Mouse (Mus musculus) lung, postnatal 0 days (tissue): ENCODE measurements at regions not wholly inside any gene's neighbourhood (a gene's known extent, or its start where the extent isn't known, plus 50 kb on each side); places are given as distances from the start of the nearest gene placed in this dataset.

Experiments
- ATAC-seq: fragments of 200-750 bp; cut with Nextera tagmentation; 2 replicates; pipeline ENCODE4 v1.8.0; 2017; ENCODE audit warnings: moderate library complexity
- DNase-seq: peaks from one replicate; pipeline ENCODE4 v3.0.0-alpha.2; 2016; ENCODE audit warnings: low spot score
- H3K27ac ChIP-seq: fragments of 300-500 bp; sonication (generic); 2 replicates; pipeline ENCODE4 v1.5.1; 2014; ENCODE audit warnings: antibody characterized with exemption, mild to moderate bottlenecking, low read length, mixed read lengths
- H3K27me3 ChIP-seq: fragments of 300-500 bp; sonication (generic); replicated peaks from 2 replicates; pipeline ENCODE4 v1.6.1; 2014; ENCODE audit warnings: low read length, mixed read lengths; ENCODE audit not compliant: insufficient read depth
- H3K36me3 ChIP-seq: fragments of 300-500 bp; sonication (generic); 2 replicates; pipeline ENCODE4 v1.6.1; 2014; ENCODE audit warnings: low read length, mixed read lengths; ENCODE audit not compliant: insufficient read depth
- H3K4me1 ChIP-seq: fragments of 300-500 bp; sonication (generic); 2 replicates; pipeline ENCODE4 v1.6.1; 2014; ENCODE audit warnings: antibody characterized with exemption, low read depth, low read length, mixed read lengths; ENCODE audit not compliant: insufficient read depth
- H3K4me2 ChIP-seq: fragments of 300-500 bp; sonication (generic); replicated peaks from 2 replicates; pipeline ENCODE4 v1.6.1; 2014; ENCODE audit warnings: low read depth, mild to moderate bottlenecking, low read length, moderate library complexity, mixed read lengths
- H3K4me3 ChIP-seq: fragments of 300-500 bp; sonication (generic); 2 replicates; pipeline ENCODE4 v1.5.1; 2014; ENCODE audit warnings: low read depth, low read length
- H3K9ac ChIP-seq: fragments of 300-500 bp; sonication (generic); replicated peaks from 2 replicates; pipeline ENCODE4 v1.6.1; 2014; ENCODE audit warnings: low read depth, mild to moderate bottlenecking
- H3K9me3 ChIP-seq: fragments of 300-500 bp; sonication (generic); 2 replicates; pipeline ENCODE4 v1.6.1; 2016; ENCODE audit warnings: low read length, mixed read lengths
- CTCF ChIP-seq: IDR thresholded peaks from 2 replicates; pipeline ENCODE4 v1.5.1; 2016; ENCODE audit warnings: antibody characterized with exemption, mild to moderate bottlenecking
- EP300 ChIP-seq: IDR thresholded peaks from 2 replicates; pipeline ENCODE4 v1.6.1; 2016; ENCODE audit warnings: antibody characterized with exemption, mild to moderate bottlenecking, control low read depth
- WGBS: fragments of 180-500 bp; shearing (Covaris S2); extraction: QIAGEN DNeasy Blood & Tissue Kit; methylation state at CpG from one replicate; pipeline ENCODE4 v1.1.7; 2014; 5-methylcytosine and 5-hydroxymethylcytosine counted together

- no peak overlapping the region for H3K4me3 ChIP-seq
- ATAC-seq, result no peak
- 90% methylated on average over 3 of the region's 3 CpGs for WGBS
- H3K4me2 ChIP-seq, result no peak overlapping the region
- DNase-seq, result no peak
- no peaks in the 10 kb centered on the region for H3K27me3 ChIP-seq
- H3K27ac ChIP-seq, result no peak overlapping the region
- no peaks in the 10 kb centered on the region for H3K9me3 ChIP-seq
- no peaks in the 10 kb centered on the region for H3K36me3 ChIP-seq
- TF ChIP-seq CTCF (no peak), EP300 (no peak)
- no peaks in the 10 kb centered on the region for H3K4me1 ChIP-seq
- H3K9ac ChIP-seq, result no peak overlapping the region
Observed at GRCm38 (mm10) chr13:92921936-92922335, 77.4 kb downstream of the Mtx3 start.

DNA sequence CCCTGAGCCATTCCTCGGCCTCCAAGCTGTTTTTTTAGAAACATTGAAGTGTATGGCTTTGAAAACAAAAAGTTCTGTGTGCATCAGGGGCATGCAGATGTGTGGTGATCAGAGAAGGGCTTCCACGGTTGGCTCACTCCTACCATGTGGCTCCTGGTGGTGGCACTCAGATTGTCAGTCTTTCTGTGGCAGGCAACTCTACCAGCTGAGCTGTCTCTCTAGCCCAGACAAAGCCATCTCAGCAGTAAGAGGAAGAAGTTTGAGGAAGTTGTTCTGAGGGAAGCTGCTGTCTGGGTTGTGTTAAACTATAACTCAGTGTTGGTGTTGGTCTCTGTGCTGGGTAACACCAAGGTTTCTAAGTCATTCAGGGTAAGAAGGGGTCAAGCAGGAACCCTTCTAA, 78.9 kb downstream of the Mtx3 start:
- DNase-seq (no peak), ATAC-seq (no peak)
- no peaks in the 10 kb centered on the region for H3K27me3 ChIP-seq
- no peaks in the 10 kb centered on the region for H3K36me3 ChIP-seq
- H3K4me2 ChIP-seq, result no peak overlapping the region
- TF ChIP-seq CTCF, result no peak
- TF ChIP-seq EP300, result no peak
- 78% methylated on average over 2 of the region's 2 CpGs for WGBS
- H3K9me3 ChIP-seq, result no peaks in the 10 kb centered on the region
- H3K27ac ChIP-seq, result no peak overlapping the region
- no peaks in the 10 kb centered on the region for H3K4me1 ChIP-seq
- H3K4me3 ChIP-seq, result no peak overlapping the region
- no peak overlapping the region for H3K9ac ChIP-seq

- Histone ChIP-seq H3K9me3 (no peaks in the 10 kb centered on the region), H3K4me2 (no peak overlapping the region), H3K4me3 (no peak overlapping the region), H3K27ac (no peak overlapping the region), H3K9ac (no peak overlapping the region), H3K4me1 (no peaks in the 10 kb centered on the region), H3K27me3 (no peaks in the 10 kb centered on the region), H3K36me3 (no peaks in the 10 kb centered on the region)
- TF ChIP-seq EP300 (no peak), CTCF (no peak)
- DNase-seq (no peak), ATAC-seq (no peak)
- WGBS, result 70% methylated on average over 3 of the region's 3 CpGs
Observed at GRCm38 (mm10) chr13:92924021-92924420, 79.5 kb downstream of the Mtx3 start.

GRCm38 (mm10) chr13:92925196-92925595, 80.6 kb downstream of the Mtx3 start:
- Histone ChIP-seq H3K4me2 (no peak overlapping the region), H3K4me1 (no peaks in the 10 kb centered on the region), H3K27ac (no peak overlapping the region), H3K36me3 (no peaks in the 10 kb centered on the region), H3K9ac (no peak overlapping the region), H3K4me3 (no peak overlapping the region), H3K9me3 (no peaks in the 10 kb centered on the region), H3K27me3 (no peaks in the 10 kb centered on the region)
- ATAC-seq, result no peak
- 86% methylated on average over 5 of the region's 5 CpGs for WGBS
- TF ChIP-seq CTCF, result no peak
- no peak for TF ChIP-seq EP300
- DNase-seq, result no peak

DNA sequence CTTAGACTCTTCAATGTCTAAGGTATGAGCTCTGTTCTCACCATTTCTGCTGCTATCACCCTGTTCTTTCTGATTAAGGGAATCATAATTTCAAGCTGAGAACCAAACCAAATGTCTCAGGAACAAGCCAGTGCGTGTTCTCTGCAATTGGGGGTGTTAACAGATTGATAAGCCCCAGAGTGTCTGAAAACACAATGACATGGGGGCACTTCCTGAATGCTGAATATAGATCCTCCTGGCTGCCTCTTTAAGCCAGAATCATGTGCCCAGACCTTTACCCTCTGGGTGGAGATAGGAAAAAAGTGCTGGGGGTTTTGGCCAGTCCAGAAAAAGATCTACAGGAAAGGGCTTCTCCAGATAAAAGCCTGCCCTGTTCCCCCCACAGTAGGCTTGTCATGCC, 84.0 kb downstream of the Mtx3 start:
- TF ChIP-seq EP300 (no peak), CTCF (no peak)
- H3K4me1 ChIP-seq, result no peaks in the 10 kb centered on the region
- H3K27me3 ChIP-seq, result no peaks in the 10 kb centered on the region
- H3K4me3 ChIP-seq, result no peak overlapping the region
- no peaks in the 10 kb centered on the region for H3K36me3 ChIP-seq
- no peak overlapping the region for H3K27ac ChIP-seq
- no peak overlapping the region for H3K4me2 ChIP-seq
- no peak overlapping the region for H3K9ac ChIP-seq
- DNase-seq, result no peak
- 22% methylated on average over 1 of the region's 1 CpGs for WGBS
- no peak for ATAC-seq
- no peaks in the 10 kb centered on the region for H3K9me3 ChIP-seq

DNA sequence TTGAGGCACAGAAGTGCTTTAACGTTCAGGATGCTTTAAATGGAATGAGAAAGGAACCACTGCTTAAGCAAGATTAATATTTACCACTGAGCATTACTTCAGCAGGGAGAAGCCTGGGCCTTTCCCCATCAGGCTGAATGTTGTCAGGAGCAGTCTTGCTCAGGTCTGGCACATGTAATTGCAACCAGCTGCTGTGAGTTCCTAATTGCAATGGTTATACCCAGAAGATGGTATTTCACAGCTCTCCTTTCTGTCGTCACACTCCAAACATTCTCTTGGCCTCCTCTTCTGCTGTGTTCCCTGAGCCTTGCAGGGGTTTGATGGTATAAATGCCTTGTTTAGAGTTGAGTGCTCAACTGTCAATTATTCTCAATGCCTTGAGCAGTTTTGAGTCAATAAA, 87.1 kb downstream of the Mtx3 start:
- no peak for DNase-seq
- no peak overlapping the region for H3K4me2 ChIP-seq
- no peaks in the 10 kb centered on the region for H3K36me3 ChIP-seq
- H3K4me3 ChIP-seq, result no peak overlapping the region
- H3K27me3 ChIP-seq, result no peaks in the 10 kb centered on the region
- H3K27ac ChIP-seq, result no peak overlapping the region
- WGBS, result 54% methylated on average over 2 of the region's 2 CpGs
- no peaks in the 10 kb centered on the region for H3K9me3 ChIP-seq
- H3K9ac ChIP-seq, result no peak overlapping the region
- TF ChIP-seq CTCF (no peak), EP300 (no peak)
- no peaks in the 10 kb centered on the region for H3K4me1 ChIP-seq
- no peak for ATAC-seq

DNA sequence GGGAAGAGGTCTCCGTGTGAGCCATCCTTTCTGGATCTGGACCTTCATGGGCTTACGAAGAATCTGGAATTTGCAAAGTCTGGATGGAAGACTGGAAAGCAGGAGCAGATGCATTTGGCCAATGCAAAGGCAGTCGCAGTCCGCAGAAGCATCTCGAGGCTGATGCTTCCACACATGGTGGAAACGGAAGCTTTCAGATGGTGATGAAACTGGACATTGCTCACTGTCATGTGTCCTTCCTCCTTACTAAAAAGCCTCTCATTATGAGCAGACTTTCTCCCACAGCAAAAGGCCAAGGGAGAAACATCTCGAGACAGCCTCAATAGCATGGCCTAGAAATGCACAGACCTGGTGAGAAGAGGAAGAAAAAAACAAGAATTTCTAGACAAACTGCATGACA, 94.5 kb downstream of the Mtx3 start:
- DNase-seq (no peak), ATAC-seq (no peak)
- Histone ChIP-seq H3K4me2 (no peak overlapping the region), H3K27ac (no peak overlapping the region), H3K4me3 (no peak overlapping the region), H3K27me3 (no peaks in the 10 kb centered on the region), H3K4me1 (no peaks in the 10 kb centered on the region), H3K9ac (no peak overlapping the region), H3K9me3 (no peaks in the 10 kb centered on the region), H3K36me3 (no peaks in the 10 kb centered on the region)
- 85% methylated on average over 7 of the region's 7 CpGs for WGBS
- TF ChIP-seq CTCF (no peak), EP300 (no peak)
